Mouse (Mus musculus) liver, postnatal 0 days (tissue): ENCODE results near the gene Yy1.

Experiments
- CTCF ChIP-seq: sonication (generic); IDR thresholded peaks from 2 replicates; pipeline ENCODE4 v1.5.1; 2016; ENCODE audit warnings: antibody characterized with exemption, low read depth
- EP300 ChIP-seq: IDR thresholded peaks from 2 replicates; pipeline ENCODE4 v1.6.1; 2016; ENCODE audit warnings: antibody characterized with exemption, low read depth, mild to moderate bottlenecking

DNA sequence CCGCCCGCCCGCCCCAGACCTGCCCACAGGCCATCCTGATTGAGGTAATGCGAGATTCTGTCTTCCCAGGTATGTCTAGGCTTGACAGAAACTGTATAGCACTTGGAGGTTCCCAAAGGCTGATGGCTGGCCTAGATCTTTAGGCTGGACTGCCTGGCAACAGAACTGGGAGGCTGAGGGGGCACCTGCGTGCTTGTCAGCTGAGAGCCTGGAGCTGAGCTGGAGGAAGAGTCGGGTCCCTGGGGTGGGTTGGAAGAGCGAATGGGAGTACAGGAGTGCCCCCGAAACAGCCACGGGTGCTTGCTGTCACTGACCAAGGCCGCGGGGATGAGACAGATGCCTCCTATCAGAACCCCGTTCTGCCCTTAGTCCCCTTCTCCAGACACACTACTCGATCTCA is 34.1 kb upstream of the Yy1 start:
- no peak for TF ChIP-seq CTCF
- TF ChIP-seq EP300, result no peak
